Mouse (Mus musculus) right cerebral cortex, postnatal 10 days (tissue): ENCODE results near the gene Ctsd.
A peak's percentile ranks its signal among the peaks of the same experiment; 100 is the strongest.

Experiments used
- DNase-seq, 2 experiments: peaks; one replicate each; pipeline ENCODE4 v3.0.0; 2021; ENCODE audit warnings: low spot score in 2 of 2

The Ctsd gene

DNA sequence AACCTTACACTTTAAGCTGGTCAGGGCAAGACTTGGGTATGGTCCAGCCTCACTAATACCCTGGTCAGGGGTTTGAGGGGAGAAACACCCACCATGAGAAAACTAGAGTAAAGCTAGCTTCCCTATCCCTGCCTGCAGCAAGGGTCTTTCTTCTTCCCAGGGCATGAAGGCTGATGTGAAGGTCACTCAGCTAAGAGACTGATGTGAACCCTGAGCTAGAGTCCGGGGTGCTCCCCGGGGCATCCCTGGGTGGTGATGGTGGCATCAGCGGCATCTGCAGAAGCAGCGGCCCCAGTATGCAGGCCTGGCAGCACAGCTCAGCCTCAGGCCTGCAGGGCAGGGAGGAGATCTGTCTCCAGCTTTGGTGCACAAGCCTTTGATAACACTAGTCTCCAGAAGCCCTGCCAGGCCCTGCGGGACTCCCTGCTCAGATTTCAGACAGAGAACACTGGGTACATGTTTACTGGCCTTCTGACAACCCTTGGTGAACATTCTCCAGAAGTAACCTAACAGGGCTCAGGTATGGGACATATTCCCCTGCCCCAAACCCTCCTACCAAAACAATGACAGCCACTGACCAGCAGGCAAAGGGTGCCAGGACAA is 13.3 kb downstream of the Ctsd start:
- DNase-seq, result no peak

- DNase-seq, result peak; percentile 54 to 57
Measured at GRCm38 (mm10) chr7:142373641-142374412, 14.0 kb downstream of the Ctsd start, which contains the start of gene Ifitm10. TSS of gene Ifitm10 (minus strand) at chr7:142373753.

DNA sequence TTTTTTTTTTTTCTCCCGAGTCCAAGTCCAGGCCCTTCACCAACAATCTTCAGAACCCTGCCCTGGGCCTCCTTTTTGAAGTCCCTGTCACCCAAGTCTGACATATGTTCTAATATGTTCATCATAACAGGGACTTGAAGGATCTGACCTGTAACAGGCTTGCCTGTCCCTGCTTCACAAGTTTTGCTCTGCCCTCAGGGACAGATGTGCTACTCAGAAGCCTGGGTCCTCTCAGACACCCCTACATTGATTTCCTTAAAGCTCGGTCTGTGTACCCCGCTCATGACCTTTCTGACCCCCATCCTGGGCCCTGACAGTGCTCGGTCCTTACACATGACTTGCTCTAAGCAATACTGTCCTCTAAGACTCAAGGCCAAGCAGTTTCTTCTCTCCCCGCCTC is 14.8 kb downstream of the Ctsd start:
- no peak for DNase-seq

GRCm38 (mm10) chr7:142371768-142372661 is 15.8 kb downstream of the Ctsd start:
- DNase-seq, result no peak

DNA sequence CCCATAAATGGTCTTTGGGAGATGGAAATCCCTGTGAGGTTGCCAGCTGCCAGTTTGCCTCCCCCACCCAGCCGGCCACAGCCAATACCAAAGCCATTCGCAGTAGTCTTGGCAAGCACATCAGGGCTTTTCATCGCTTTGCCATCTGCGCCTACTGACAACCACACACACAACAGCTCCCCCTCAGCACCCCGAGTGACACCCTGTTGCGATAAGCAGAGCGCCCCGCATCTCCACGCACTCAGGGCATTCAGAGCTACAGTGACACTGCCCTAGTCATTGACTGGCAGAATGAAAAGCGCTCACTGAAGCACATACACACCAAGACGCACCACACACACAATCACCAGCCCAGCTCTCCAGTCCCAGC is 16.5 kb downstream of the Ctsd start:
- peak; percentile 70 to 83 for DNase-seq

GRCm38 (mm10) chr7:142370937-142371336 is 16.9 kb downstream of the Ctsd start:
- DNase-seq, result no peak

- no peak for DNase-seq
Measured at GRCm38 (mm10) chr7:142369820-142370219, 18.0 kb downstream of the Ctsd start.

- no peak for DNase-seq
Measured at GRCm38 (mm10) chr7:142368856-142369255, 19.0 kb downstream of the Ctsd start.

DNA sequence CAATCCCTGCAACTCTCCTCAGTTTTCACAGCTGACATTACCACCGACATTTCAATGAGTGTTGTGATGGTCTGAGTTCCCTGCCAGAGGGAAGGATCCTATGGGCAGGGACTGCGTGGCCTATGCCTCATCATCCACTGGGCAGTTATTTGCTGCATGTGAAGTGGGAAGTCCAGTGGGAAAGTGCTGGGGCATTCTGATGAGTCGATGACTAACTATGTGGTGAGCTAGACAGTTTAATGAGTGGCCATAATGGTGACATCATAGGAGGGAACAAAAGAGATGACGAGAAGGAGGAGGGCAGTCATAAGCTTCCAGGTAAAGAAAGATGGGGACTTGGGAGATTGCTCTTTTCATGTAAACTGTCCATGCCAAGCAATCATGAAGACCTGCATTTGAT is 24.7 kb downstream of the Ctsd start:
- DNase-seq, result no peak

DNA sequence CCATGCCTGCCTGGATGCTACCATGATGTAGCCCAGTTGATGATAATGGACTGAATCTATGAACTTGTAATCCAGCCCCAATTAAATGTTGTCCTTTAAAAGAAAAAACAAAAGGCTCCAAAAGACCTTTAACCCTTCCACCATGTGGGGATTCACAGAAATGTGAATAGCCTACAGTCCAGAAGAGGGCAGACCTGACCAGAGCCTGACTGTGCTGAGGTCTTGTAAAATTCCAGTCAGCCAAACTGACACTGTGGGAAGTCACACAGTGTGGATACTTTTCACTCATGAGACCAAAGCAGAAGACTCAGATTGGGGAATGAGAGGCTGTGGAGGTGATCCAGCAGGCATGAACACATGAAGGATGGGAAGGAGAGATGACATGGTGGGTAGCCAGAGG is 27.1 kb downstream of the Ctsd start:
- DNase-seq, result no peak

GRCm38 (mm10) chr7:142359129-142359528 is 28.7 kb downstream of the Ctsd start:
- DNase-seq, result no peak

GRCm38 (mm10) chr7:142357566-142357965 is 30.3 kb downstream of the Ctsd start:
- DNase-seq, result no peak

DNA sequence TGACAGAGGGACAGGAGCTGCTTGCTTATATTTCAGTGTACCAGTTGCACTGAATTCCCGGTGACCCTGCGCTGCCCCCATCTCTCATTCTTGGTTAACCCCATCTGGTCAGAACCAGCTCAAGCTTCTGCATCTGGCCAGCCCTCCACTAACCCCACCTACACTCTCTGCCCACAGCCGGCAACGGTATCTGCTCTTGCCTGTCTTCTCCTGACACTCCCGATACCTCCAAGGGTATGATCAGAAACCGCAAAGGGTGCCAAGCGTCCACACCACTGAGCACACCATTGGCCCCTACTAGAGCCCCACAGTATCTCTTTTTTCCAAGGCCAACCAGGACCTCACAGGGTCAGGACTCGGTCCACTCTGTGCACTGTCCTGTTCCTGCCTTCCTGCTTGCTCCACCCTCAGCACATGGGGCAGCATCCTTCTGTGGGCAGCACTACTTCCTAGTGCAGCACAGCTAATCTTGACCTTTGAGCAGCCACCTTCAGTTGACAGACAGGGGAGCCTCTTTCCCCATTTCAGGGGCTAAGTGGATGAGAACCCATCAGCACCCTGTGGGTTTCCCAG is 33.1 kb downstream of the Ctsd start:
- no peak for DNase-seq

- no peak for DNase-seq
Measured at GRCm38 (mm10) chr7:142353854-142354253, 34.0 kb downstream of the Ctsd start.

DNA sequence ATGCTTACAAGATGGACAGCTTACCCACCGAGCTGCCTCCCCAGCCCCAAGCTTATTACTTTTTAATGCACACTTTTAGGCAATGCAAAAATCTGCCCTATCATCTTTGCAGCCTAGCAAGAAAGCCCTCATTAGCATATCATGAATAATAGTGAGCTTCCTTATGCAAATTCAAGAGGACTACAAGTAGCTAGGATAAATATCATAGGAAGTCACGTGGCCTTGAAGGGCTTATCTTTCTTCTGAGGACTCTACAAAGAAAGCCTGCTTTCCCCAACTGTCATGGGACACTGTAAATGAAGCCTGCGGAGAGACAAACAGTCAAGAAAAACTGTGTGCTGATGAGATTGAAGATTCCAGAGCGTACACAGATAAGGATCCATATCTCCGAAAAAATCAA is 36.3 kb downstream of the Ctsd start:
- no peak for DNase-seq

DNA sequence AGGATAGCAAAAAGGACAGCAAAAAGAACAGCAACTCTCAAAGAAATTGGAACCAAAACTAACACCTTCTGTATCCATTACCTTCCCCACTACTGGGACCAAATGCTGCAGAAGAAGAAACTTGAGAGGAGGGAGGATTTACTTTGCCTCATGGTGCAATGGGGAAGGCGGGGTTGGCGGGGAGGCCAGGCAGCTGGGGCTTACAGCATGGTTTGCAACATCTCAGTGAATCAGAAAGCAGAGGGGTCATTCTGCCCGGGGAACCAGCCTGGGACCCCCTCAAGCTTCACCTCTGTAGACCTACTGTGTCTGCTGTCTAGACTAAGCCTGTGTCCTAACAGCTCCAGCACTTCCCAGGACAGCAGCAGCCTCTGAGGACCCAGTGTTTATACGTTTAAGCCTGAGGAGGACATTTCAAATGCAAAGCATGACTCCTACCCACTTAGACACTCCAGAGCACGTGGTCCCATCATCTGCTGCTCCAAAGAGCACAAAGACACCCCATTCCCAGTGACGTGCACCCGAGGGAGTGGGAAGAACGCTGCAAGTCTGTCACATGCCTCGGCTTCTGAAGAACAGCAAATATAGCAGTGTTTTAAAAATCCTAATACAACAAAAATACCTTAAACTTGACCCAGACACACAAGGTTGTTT is 38.4 kb downstream of the Ctsd start:
- peak; percentile 72 to 78 for DNase-seq

DNA sequence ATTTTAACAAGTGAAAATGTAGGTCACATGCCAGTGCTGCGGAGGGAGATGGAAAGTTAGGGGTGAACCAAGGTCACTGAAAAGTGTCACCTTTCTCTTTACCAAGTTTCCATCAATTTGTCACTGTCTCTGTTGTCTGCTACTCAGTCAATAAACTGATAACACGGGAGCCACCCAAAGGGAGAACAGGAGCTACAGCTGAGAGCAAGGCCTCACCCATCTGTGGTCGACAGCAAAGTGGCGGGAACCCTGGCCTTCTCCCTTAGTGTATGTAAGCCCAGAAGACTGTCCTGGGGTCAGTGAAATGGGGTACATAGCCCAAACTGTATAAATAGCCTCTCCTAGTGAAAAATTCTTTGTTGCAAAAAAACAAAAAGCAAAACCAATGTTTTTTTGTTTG is 40.3 kb downstream of the Ctsd start:
- no peak for DNase-seq

GRCm38 (mm10) chr7:142342247-142342640 is 45.6 kb downstream of the Ctsd start:
- no peak for DNase-seq

DNA sequence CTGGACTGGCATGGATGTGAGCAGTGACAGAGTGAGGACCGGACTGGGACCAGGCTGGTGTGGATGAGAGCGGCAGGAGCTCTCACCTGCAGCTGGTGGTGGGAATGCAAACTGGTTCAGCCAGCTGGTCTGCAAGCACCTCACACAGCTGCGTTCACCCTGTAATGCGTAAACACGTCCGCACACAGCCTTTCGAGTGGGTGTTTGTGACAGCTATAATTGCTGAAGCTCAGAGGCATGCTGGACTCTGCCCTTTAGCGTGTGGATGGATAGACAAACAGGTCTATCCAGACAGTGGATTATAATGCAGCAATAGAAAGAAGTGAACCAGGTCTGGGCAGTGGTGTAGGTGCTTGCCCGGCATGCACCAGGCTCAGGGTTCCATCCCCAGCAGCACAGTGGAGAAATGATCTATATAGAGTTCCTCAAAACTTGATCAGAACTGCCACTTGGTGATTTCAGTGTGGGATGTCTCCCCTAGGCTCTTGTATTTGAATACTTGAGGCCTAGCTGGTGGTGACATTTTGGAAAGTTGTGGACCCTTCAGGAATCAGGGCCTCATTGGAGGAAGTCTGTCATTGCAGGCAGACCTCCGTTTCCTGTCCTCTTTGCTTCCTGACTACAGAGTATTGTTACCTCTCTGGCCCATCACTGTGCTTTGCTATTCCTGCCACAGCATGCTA is 46.1 kb downstream of the Ctsd start:
- no peak for DNase-seq

GRCm38 (mm10) chr7:142340269-142340970 is 47.4 kb downstream of the Ctsd start:
- peak; percentile 53 to 57 for DNase-seq
